Mouse (Mus musculus) lung, embryonic 14.5 days (tissue): ENCODE measurements at regions not wholly inside any gene's neighbourhood (a gene's known extent, or its start where the extent isn't known, plus 50 kb on each side); places are given as distances from the start of the nearest gene placed in this dataset.

ENCODE experiments used
- ATAC-seq: fragments of 200-750 bp; cut with Nextera tagmentation; 2 replicates; pipeline ENCODE4 v1.8.0; 2017; ENCODE audit warnings: mild to moderate bottlenecking, moderate TSS enrichment, moderate library complexity; ENCODE audit not compliant: insufficient read depth
- DNase-seq: peaks from one replicate; pipeline ENCODE4 v3.0.0-alpha.2; 2015
- H3K27ac ChIP-seq: fragments of 300-500 bp; sonication (generic); 2 replicates; pipeline ENCODE4 v1.5.1; 2014; ENCODE audit warnings: low read depth, mild to moderate bottlenecking, moderate library complexity
- H3K27me3 ChIP-seq: fragments of 300-500 bp; sonication (generic); 2 replicates; pipeline ENCODE4 v1.6.1; 2014; ENCODE audit warnings: low read length, control low read depth; ENCODE audit not compliant: insufficient read depth
- H3K36me3 ChIP-seq: fragments of 300-500 bp; sonication (generic); 2 replicates; pipeline ENCODE4 v1.6.1; 2014; ENCODE audit warnings: control low read depth; ENCODE audit not compliant: insufficient read depth
- H3K4me1 ChIP-seq: fragments of 300-500 bp; sonication (generic); 2 replicates; pipeline ENCODE4 v1.6.1; 2014; ENCODE audit warnings: antibody characterized with exemption, control low read depth; ENCODE audit not compliant: insufficient read depth
- H3K4me2 ChIP-seq: fragments of 300-500 bp; sonication (generic); 2 replicates; pipeline ENCODE4 v1.6.1; 2014; ENCODE audit warnings: mild to moderate bottlenecking
- H3K4me3 ChIP-seq: fragments of 300-500 bp; sonication (generic); 2 replicates; pipeline ENCODE4 v1.5.1; 2014; ENCODE audit warnings: low read depth, low read length
- H3K9ac ChIP-seq: fragments of 300-500 bp; sonication (generic); 2 replicates; pipeline ENCODE4 v1.6.1; 2014
- H3K9me3 ChIP-seq: fragments of 300-500 bp; sonication (generic); 2 replicates; pipeline ENCODE4 v1.6.1; 2016; ENCODE audit warnings: low read depth, low read length, control low read depth
- CTCF ChIP-seq: IDR thresholded peaks from 2 replicates; pipeline ENCODE4 v1.5.1; 2016; ENCODE audit warnings: antibody characterized with exemption, low read depth
- WGBS: fragments of 180-500 bp; shearing (Covaris S2); extraction: QIAGEN DNeasy Blood & Tissue Kit; methylation state at CpG from one replicate; pipeline ENCODE4 v1.1.7; 2014; 5-methylcytosine and 5-hydroxymethylcytosine counted together

DNA sequence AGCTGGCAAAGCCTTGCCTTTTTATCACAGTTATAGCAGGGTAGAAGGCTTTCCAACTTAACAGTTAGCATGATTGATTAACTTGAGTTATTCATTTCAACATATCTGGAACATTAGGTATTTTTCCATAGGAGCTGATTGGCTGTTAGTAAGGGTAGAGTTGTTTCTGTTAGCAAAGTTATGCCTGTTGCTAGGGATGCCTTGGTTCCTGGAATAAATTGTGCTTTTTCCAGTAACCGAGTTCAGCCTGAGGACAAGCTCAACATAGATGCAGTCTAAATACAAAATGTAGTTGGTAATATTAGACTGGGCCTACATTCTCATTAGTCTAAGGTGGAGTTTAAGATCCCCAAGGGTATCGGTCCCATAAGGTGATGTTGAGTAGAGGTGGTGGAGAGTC lies 927.8 kb downstream of the Trim52 start:
- WGBS = 79% methylated on average over 2 of the region's 2 CpGs
- TF ChIP-seq CTCF = no peak
- no peak overlapping the region for H3K9ac ChIP-seq
- no peak overlapping the region for H3K4me2 ChIP-seq
- H3K9me3 ChIP-seq = no peaks in the 10 kb centered on the region
- H3K4me1 ChIP-seq = no peaks in the 10 kb centered on the region
- no peak for DNase-seq
- H3K27ac ChIP-seq = no peak overlapping the region
- H3K4me3 ChIP-seq = no peak overlapping the region
- no peaks in the 10 kb centered on the region for H3K27me3 ChIP-seq
- no peaks in the 10 kb centered on the region for H3K36me3 ChIP-seq
- ATAC-seq = no peak

DNA sequence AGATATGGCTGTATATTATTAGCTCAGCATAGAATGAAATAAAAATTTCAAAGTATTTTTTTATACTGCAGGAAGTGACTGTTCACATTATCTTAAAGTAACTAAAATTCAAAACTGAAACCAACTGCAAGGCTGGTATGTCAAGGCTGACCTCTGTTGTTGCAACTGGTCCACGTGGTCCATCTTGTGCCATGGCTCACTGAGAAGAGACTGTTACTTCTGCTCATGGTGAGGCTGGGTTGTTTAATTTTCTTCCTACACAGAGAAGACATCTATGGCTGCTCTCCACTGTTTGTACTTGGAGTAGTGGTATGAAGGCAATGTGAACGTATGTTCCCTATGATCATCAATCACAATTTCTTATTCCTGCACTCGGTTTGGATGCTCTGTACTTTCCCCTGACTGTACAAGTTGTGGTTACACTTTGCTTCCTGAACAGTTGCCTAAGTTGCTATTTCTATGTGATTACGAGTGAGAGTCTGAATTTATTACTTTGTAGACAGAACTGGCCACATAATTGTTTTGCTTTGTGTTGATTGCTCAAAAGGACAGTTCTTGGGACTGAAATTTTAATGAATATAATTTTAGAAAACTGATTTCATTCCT lies 946.1 kb downstream of the Trim52 start:
- DNase-seq (no peak), ATAC-seq (no peak)
- no peaks in the 10 kb centered on the region for H3K9me3 ChIP-seq
- no peak for TF ChIP-seq CTCF
- H3K4me2 ChIP-seq = no peak overlapping the region
- WGBS = 58% methylated on average over 4 of the region's 4 CpGs
- no peak overlapping the region for H3K9ac ChIP-seq
- H3K27me3 ChIP-seq = no peaks in the 10 kb centered on the region
- no peaks in the 10 kb centered on the region for H3K36me3 ChIP-seq
- H3K27ac ChIP-seq = no peak overlapping the region
- H3K4me3 ChIP-seq = no peak overlapping the region
- H3K4me1 ChIP-seq = no peaks in the 10 kb centered on the region

DNA sequence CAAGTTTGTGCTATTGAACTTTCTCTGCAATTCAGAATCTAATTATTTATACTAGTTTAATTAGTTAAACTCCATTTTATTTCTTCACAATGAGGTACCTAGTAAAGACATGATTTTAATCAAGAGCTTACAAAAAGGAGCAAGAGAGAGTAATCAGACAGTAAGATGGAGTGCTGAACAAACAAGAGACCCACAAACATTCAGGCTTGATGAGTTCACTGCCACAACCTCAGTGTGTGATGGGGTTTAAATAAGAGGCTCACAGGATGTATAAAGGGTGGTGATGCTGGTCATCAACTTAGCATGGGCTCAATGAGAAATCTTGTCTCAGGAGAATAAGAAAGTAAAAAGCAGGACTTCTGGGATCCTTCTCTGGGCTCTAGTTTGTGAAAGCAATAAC lies 962.6 kb downstream of the Trim52 start:
- Histone ChIP-seq H3K4me1 (no peaks in the 10 kb centered on the region), H3K27me3 (no peaks in the 10 kb centered on the region), H3K9me3 (no peaks in the 10 kb centered on the region), H3K36me3 (no peaks in the 10 kb centered on the region), H3K4me2 (no peak overlapping the region), H3K4me3 (no peak overlapping the region), H3K9ac (no peak overlapping the region), H3K27ac (no peak overlapping the region)
- TF ChIP-seq CTCF = no peak
- no peak for DNase-seq
- no peak for ATAC-seq

DNA sequence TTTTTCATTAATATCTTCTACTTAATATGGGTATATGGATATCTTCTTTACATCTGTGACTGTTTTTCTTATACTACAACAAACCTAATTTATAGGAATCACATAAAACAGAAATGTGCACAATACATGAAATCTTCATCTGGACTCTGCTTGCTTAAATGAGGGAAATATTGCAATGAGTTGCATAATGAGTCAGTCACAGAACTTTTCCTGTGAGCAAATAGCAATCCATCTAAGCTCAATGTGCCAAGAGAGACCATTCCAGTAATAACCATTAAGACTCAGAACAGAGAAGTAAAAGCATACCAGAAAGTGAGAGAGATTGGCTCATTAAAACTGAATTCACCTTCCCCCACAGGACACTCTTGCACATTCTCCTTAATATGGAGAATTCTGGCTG lies 974.4 kb downstream of the Trim52 start:
- no peak overlapping the region for H3K9ac ChIP-seq
- H3K4me1 ChIP-seq = no peaks in the 10 kb centered on the region
- H3K9me3 ChIP-seq = no peaks in the 10 kb centered on the region
- ATAC-seq = no peak
- no peaks in the 10 kb centered on the region for H3K36me3 ChIP-seq
- no peak for DNase-seq
- no peak overlapping the region for H3K27ac ChIP-seq
- no peak for TF ChIP-seq CTCF
- H3K4me2 ChIP-seq = no peak overlapping the region
- no peaks in the 10 kb centered on the region for H3K27me3 ChIP-seq
- H3K4me3 ChIP-seq = no peak overlapping the region
